Mouse (Mus musculus): ENCODE results near the gene H2afv.

H2afv gene

DNA sequence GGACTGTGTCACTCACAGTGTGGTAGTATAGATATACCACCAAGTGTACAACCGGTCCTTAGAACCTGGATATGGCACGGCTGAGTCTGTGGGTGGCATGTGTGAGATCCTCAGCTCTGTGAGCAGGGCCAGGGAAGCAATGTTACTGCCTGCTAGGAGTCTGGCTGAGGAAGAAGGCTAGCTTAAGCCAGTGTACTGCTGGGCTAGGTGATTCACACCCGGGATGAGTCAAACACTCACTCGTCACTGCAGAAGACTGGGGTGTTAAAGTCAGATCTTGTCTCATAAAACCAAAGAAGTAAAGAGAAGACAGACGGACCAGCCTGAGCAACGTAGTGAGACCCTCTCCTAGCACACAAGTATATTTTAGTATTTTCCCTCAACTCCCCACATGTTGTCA, 63.3 kb downstream of the H2afv start:
- DNase-seq = no peak
